Comparison of ENCODE assay signal across 9 mouse cellular contexts in genomic region chr16:37347092-37347491, GRCm38 (mm10). TPM values are rescaled to one million over a fixed set of nuclear protein-coding genes. Genes with fewer than 3 reads are reported as not detected.
DNase-seq lines count a peak whose midpoint lies in the region; ATAC-seq and TF ChIP-seq lines count a peak whose summit lies in the region.
"Had no signal": no experiment of that assay in that cellular context is flagged by ENCODE, and none has a peak within 500 bp of the region (broad histone marks: within the 10 kb centered on the region; RNA-seq: fewer than 3 reads in every experiment).

No protein-coding gene starts in this region.

- H3K9me3 ChIP-seq in heart, embryonic 11.5 days (replicated peaks; ENCODE audit: control insufficient read depth, low read length): no peaks in the 10 kb centered on the region
- no peaks in the 10 kb centered on the region for H3K9me3 ChIP-seq in hindbrain, embryonic 14.5 days (ENCODE audit: control insufficient read depth, low read length)

- no peak overlapping the region for H3K4me3 ChIP-seq in heart, adult 2 months
- H3K4me3 ChIP-seq in heart, embryonic 11.5 days (ENCODE audit: low read depth, low read length): no peak overlapping the region
- no peak overlapping the region for H3K4me3 ChIP-seq in hindbrain, embryonic 14.5 days (replicated peaks; ENCODE audit: low read length)

- no peak for ATAC-seq in heart, embryonic 11.5 days (replicated peaks; ENCODE audit: insufficient number of reproducible peaks, low FRiP score, low TSS enrichment)
- ATAC-seq in hindbrain, embryonic 14.5 days (ENCODE audit: low FRiP score): 0 out of 2 replicates have a peak, but pooled peaks have one; percentile 34
- ATAC-seq in monocyte, adult 5-6 weeks (replicated peaks; ENCODE audit: insufficient number of reproducible peaks, low FRiP score, low TSS enrichment, poor library complexity, severe bottlenecking): no peak

- H3K4me1 ChIP-seq in heart, adult 2 months (ENCODE audit: control insufficient read depth, insufficient read depth, low read length): no peaks in the 10 kb centered on the region
- no peaks in the 10 kb centered on the region for H3K4me1 ChIP-seq in heart, embryonic 11.5 days (ENCODE audit: control insufficient read depth, insufficient read depth, low read length)
- no peaks in the 10 kb centered on the region for H3K4me1 ChIP-seq in hindbrain, embryonic 14.5 days (replicated peaks; ENCODE audit: control insufficient read depth, insufficient read depth, low read length)

- no peak overlapping the region for H3K27ac ChIP-seq in heart, adult 2 months
- no peak overlapping the region for H3K27ac ChIP-seq in heart, embryonic 11.5 days (ENCODE audit: low read depth, low read length)
- no peak overlapping the region for H3K27ac ChIP-seq in hindbrain, embryonic 14.5 days

- H3K9ac ChIP-seq in heart, adult 2 months (ENCODE audit: low read depth, low read length): no peak overlapping the region
- no peak overlapping the region for H3K9ac ChIP-seq in heart, embryonic 11.5 days (ENCODE audit: low read depth, low read length)
- no peak overlapping the region for H3K9ac ChIP-seq in hindbrain, embryonic 14.5 days

- no peak for TF ChIP-seq EP300 in heart, adult 2 months (IDR thresholded peaks at IDR 0.05; ENCODE audit: insufficient read depth, low read depth, low read length)

- H3K27me3 ChIP-seq in heart, adult 2 months (ENCODE audit: control insufficient read depth, insufficient read depth, low read length): no peaks in the 10 kb centered on the region
- H3K27me3 ChIP-seq in heart, embryonic 11.5 days (ENCODE audit: control insufficient read depth, insufficient read depth, low read length): no peaks in the 10 kb centered on the region
- H3K27me3 ChIP-seq in hindbrain, embryonic 14.5 days (ENCODE audit: control insufficient read depth, insufficient read depth, low read length): no peaks in the 10 kb centered on the region

- H3K4me2 ChIP-seq in heart, embryonic 11.5 days: no peak overlapping the region
- H3K4me2 ChIP-seq in hindbrain, embryonic 14.5 days (replicated peaks): no peak overlapping the region

- intact Hi-C loops in heart, adult 2 months (cut with DNase I): loop anchor here (2.0 kb wide), 1 partner anchor 334 kb away; no protein-coding TSS in a partner anchor

- no peaks in the 10 kb centered on the region for H3K79me2 ChIP-seq in heart, adult 2 months (replicated peaks; ENCODE audit: control insufficient read depth, insufficient read depth, low read length)

- H3K36me3 ChIP-seq in heart, adult 2 months (ENCODE audit: control insufficient read depth, insufficient read depth, low read length): no peaks in the 10 kb centered on the region
- no peaks in the 10 kb centered on the region for H3K36me3 ChIP-seq in heart, embryonic 11.5 days (ENCODE audit: control insufficient read depth, insufficient read depth, low read length)
- H3K36me3 ChIP-seq in hindbrain, embryonic 14.5 days (replicated peaks; ENCODE audit: control insufficient read depth, insufficient read depth): no peaks in the 10 kb centered on the region

- no peak for TF ChIP-seq POLR2A in heart, adult 2 months (IDR thresholded peaks at IDR 0.05; ENCODE audit: insufficient read depth, low read depth, low read length)

- TF ChIP-seq CTCF in heart, adult 2 months (IDR thresholded peaks at IDR 0.05): peak; percentile 62

- 15% methylated on average over 3 of the region's 3 CpGs for WGBS in heart, adult 2 months
- 9% methylated on average over 3 of the region's 3 CpGs for WGBS in heart, embryonic 11.5 days (ENCODE audit: insufficient replicate concordance)
- 2% methylated on average over 3 of the region's 3 CpGs for WGBS in hindbrain, embryonic 14.5 days

- no peak for DNase-seq in heart, adult 2 months
- DNase-seq in ovary, postnatal 14 days (ENCODE audit: low spot score): peak; percentile 3
- no peak for DNase-seq in ovary, postnatal 10 days (ENCODE audit: low spot score)
- peak; percentile 31 for DNase-seq in hindbrain, embryonic 14.5 days (ENCODE audit: low spot score)
- DNase-seq in retina, postnatal 1 day: peak; percentile 57
- DNase-seq in frontal cortex, postnatal 14 days (ENCODE audit: low spot score in 2 of 2): no peak

RNA-seq across cellular contexts. Expression of gene Stxbp5l, which starts 37.7 kb away (rescaled TPM):
- total RNA-seq in heart, adult 2 months (2021): not detected
- polyA plus RNA-seq in heart, adult 2 months (2012; rRNA removed): 0.03 TPM in 1 of 2 replicates, not detected in the other
- polyA plus RNA-seq in heart, embryonic 11.5 days (2014; fragmentation: Nextera tagmentation; extraction: Ambion mirVana): 0.47 and 0.77 TPM in 2 replicates
- 18.7 and 21.1 TPM in 2 replicates for polyA plus RNA-seq in hindbrain, embryonic 14.5 days (2014; fragmentation: Nextera tagmentation; extraction: Ambion mirVana)
- not detected in 3 replicates for total RNA-seq in monocyte, adult 5-6 weeks (2017)
- total RNA-seq: MEL had no signal

Comparison
In these comparisons a context has a peak if more than half of its experiments do, and no peak if none do; other contexts are left out.
1. DNase-seq: peak in ovary, postnatal 14 days (single experiment), hindbrain, embryonic 14.5 days (single experiment) and retina, postnatal 1 day (single experiment); none in heart, adult 2 months (0 of 2), ovary, postnatal 10 days (single experiment) and frontal cortex, postnatal 14 days (0 of 2).
2. RNA of gene Stxbp5l, which starts 37.7 kb away (polyA plus RNA-seq): 18.7 to 21.1 TPM in hindbrain, embryonic 14.5 days; 0.47 to 0.77 TPM in heart, embryonic 11.5 days and 0.03 TPM in heart, adult 2 months; every median in the first group is over 10 times any median in the second.